Mouse (Mus musculus) heart, postnatal 0 days (tissue): Measurements from ENCODE around the gene Parg.

Experiments
- CTCF ChIP-seq: IDR thresholded peaks from 2 replicates; pipeline ENCODE4 v1.5.1; 2016; ENCODE audit warnings: antibody characterized with exemption, control low read depth, low read depth
- EP300 ChIP-seq: IDR thresholded peaks from 2 replicates; pipeline ENCODE4 v1.6.1; 2016; ENCODE audit warnings: antibody characterized with exemption, low read depth

DNA sequence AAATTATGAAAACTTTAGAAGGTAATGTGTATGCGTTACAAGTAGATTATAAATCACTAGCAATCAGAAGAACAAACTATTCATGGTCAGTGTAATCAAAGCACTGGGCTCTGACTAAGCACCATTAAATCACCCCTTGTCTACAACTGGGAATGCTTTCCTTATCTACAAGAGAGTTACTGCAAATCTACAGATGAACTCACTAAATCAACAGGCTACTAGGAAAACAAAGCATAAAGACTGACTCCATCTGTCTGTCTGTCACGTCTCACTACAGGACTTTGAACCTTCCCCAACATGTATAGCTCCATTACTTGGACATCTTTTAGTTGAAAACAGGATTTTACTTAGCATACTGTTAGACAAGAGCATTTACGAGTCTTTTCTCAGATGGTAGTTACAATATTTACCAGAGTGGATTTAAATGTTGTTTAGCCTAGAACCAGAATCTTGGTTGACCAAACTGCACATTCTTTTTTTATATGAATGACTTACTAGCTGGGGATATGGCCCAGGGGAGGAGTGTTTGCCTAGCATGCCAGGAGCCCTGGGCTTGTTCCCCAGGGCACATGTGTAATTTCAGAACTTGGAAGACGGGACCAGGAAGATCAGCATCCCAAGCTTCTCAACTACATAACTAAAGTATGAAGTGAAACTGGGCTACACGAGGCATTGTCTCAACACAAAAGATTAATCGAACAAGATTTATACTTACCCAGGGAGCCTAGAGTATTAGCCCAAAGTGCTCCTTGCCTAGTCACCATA lies 10.9 kb upstream of the Parg start:
- TF ChIP-seq CTCF (no peak), EP300 (no peak)
